Mouse (Mus musculus) erythroblast, embryonic 14.5 days (primary cell): ENCODE data around the gene Prkce.

Experiments
- GATA1 ChIP-seq: IDR thresholded peaks from 2 replicates; pipeline ENCODE4 v1.6.1; 2012; ENCODE audit warnings: low read length, inconsistent platforms, mixed read lengths
- TAL1 ChIP-seq: IDR thresholded peaks from 3 replicates; pipeline ENCODE4 v1.6.1; 2012; ENCODE audit warnings: low read length, inconsistent platforms, mixed read lengths

DNA sequence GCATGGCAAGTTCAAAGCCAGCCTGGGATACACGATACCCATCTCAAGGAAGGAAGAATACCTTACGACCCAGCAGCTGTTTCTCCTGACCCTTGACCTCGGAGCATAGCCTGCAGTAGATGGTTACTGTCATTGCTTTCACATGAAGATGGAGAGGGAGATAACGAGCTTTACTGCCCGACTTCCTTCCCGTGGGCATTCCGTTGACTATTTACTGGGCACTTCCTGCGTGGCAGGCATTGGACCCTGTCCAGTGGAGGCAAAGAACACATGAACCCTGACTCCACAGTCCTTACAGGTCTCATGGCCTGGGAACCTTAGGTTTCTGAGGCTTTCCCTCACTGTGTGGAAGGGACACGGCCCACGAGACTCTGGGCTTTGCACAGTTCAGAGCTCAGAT, 311.8 kb downstream of the Prkce start:
- no peak for TF ChIP-seq TAL1
- TF ChIP-seq GATA1, result no peak
